Mouse (Mus musculus) brain, adult 2 months (tissue): ENCODE data around the gene Gm13275.
A peak's percentile ranks its signal among the peaks of the same experiment; 100 is the strongest.
"Not testable (repeated sequence)": the region's sequence is repeated elsewhere in the genome, so short reads cannot be mapped to it uniquely, and the experiment has no call there.

ENCODE experiments used
- DNase-seq: peaks from one replicate; pipeline ENCODE4 v3.0.0; 2011; ENCODE audit warnings: low read depth, low spot score

The Gm13275 gene

DNA sequence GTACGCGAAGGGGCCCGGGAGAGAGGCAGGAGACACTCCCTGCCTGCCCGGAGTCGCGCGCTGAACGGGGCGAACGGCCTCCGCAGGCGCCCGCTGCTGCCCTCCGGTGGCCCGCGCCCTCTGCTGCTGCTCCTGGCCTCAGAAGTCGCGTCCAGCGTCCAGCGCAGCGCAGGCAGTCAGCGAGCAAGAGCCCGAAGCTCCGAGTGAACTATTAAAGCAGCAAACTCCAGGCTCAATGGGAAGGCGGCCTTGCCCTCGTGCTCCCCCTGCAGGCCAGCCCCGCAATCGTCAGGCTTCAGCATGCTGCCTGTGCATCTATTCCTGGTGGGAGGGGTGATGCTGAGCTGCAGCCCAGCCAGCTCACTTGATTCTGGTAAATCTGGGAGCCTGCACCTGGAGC is 2.8 kb downstream of the Gm13275 start, which contains the start of gene Gm13279:
TSS of gene Gm13279 (plus strand) at position 301 of the 400 bp plus-strand sequence.
- not testable (repeated sequence) for DNase-seq

DNA sequence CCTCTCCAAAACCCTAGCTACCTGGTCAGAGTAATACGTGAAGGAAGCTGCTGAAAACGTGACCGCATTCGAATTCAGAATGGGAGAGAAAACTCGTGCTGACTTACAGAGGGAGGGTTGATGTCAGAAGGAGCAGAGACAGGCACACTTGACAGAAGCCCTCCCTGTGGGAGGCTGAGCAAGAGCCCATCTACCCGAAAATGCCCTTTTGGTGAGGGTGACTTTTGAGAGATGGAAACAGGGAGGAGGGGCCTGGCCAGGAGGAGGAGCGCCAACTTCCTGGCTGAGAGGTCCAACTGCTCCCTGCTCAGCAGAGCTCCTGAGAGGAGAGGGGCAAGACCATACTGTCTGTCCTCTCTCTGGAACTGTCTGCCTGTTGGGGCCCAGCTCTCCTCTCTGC is 5.1 kb downstream of the Gm13275 start, which contains the start of gene Gm13285:
TSS of gene Gm13285 (plus strand) at position 301 of the 400 bp plus-strand sequence.
- DNase-seq, result not testable (repeated sequence)

DNA sequence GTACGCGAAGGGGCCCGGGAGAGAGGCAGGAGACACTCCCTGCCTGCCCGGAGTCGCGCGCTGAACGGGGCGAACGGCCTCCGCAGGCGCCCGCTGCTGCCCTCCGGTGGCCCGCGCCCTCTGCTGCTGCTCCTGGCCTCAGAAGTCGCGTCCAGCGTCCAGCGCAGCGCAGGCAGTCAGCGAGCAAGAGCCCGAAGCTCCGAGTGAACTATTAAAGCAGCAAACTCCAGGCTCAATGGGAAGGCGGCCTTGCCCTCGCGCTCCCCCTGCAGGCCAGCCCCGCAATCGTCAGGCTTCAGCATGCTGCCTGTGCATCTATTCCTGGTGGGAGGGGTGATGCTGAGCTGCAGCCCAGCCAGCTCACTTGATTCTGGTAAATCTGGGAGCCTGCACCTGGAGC is 8.7 kb downstream of the Gm13275 start, which contains the start of gene Gm13287:
TSS of gene Gm13287 (plus strand) at position 301 of the 400 bp plus-strand sequence.
- not testable (repeated sequence) for DNase-seq

DNA sequence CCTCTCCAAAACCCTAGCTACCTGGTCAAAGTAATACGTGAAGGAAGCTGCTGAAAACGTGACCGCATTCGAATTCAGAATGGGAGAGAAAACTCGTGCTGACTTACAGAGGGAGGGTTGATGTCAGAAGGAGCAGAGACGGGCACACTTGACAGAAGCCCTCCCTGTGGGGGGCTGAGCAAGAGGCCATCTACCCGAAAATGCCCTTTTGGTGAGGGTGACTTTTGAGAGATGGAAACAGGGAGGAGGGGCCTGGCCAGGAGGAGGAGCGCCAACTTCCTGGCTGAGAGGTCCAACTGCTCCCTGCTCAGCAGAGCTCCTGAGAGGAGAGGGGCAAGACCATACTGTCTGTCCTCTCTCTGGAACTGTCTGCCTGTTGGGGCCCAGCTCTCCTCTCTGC is 10.9 kb downstream of the Gm13275 start, which contains the start of gene Gm13288:
TSS of gene Gm13288 (plus strand) at position 301 of the 400 bp plus-strand sequence.
- DNase-seq, result not testable (repeated sequence)

DNA sequence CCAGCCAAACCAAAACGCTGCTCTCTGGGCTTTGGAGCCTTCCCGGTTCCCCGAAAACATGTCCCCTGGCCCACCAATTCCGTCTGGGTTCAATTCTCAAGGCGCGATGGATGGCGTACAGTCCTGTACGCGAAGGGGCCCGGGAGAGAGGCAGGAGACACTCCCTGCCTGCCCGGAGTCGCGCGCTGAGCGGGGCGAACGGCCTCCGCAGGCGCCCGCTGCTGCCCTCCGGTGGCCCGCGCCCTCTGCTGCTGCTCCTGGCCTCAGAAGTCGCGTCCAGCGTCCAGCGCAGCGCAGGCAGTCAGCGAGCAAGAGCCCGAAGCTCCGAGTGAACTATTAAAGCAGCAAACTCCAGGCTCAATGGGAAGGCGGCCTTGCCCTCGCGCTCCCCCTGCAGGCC is 11.5 kb downstream of the Gm13275 start:
- DNase-seq, result not testable (repeated sequence)

DNA sequence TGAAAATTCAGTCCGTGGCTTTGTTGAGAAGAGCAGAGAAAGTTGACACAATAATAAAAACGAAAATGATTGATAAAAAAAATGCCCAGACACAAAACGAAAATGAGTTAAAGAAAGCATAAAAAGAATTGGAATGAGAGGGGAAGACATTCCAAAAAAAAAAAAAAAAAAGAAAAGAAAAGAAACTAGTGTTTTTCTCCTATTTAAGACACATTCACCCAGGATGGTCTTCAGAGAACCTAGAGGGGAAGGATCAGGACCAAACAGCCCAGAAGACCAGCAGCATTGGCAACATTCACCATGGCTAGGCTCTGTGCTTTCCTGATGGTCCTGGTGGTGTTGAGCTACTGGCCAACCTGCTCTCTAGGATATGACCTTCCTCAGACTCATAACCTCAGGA is 21.6 kb downstream of the Gm13275 start, which contains the start of gene Ifna7:
TSS of gene Ifna7 (plus strand) at position 301 of the 400 bp plus-strand sequence.
- DNase-seq, result no peak

DNA sequence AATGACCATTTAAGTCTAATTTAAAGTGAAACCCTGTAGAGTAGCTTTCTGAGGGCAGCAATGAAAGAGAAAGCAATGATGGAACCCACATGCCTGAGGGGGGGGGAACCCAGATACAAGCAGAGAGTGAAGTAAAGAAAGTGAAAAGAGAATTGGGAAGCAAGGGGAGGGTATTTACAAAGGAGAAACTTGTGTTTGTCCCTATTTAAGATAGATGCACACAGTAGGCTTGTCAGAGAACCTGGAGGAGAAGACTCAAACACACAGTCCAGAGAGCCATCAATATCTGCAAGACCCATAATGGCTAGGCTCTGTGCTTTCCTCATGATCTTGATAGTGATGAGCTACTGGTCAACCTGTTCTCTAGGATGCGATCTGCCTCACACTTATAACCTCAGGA is 25.4 kb downstream of the Gm13275 start, which contains the start of gene Ifna11:
TSS of gene Ifna11 (plus strand) at position 301 of the 400 bp plus-strand sequence.
- no peak for DNase-seq

DNA sequence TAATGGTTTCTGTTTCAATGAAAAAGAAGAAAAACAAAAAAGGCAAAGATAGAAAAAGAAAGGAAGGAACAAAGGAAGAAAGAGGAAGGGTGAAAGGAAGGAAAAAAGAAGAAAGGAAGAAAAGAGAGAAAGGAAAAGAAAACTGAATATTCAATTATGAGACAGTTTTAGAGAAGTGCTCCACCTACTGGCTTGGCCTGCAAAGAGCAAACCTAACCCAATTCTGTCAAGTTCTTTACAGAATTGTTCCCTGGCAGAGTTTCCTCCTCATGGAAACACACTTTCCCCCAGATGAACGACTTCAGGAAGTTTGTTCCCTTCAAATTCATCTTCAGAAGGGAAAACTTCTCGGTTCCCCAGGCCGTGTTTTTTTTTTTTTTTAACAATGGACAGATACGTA is 28.7 kb downstream of the Gm13275 start:
- DNase-seq, result peak; percentile 31

DNA sequence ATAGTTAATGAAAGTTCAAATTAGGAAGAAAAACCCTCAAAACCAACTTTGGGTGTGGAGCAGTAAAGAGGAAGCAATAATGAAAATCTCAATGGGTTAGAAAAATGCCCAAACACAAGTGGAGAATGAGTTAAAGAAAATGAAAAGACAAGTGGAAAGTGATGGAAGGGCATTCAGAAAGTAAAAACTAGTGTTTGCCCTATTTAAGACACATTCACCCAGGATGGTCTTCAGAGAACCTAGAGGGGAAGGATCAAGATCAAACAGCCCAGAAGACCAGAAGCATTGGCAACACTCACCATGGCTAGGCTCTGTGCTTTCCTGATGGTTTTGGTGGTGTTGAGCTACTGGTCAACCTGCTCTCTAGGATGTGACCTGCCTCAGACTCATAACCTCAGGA is 32.8 kb downstream of the Gm13275 start, which contains the start of gene Ifna6:
TSS of gene Ifna6 (plus strand) at position 301 of the 400 bp plus-strand sequence.
- DNase-seq, result not testable (repeated sequence)

DNA sequence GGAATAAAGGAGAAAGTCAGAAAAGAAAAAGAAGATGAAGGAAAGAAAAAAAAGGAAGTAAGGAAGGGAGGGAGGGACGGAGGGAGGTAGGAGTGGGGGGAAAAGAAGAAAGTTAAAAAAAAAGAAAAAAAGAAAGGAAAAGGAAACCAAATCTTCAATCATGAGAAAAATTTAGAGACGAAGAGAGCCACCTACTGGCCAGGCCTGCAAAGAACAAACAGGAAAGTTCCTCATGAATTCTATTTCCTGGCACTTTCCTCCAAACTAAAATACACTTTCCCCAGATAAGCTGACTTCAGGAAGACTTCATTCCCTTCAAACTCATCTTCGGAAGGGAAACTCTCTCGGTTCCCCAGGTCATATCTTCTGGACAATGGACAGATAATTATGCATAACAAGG is 36.2 kb downstream of the Gm13275 start:
- peak; percentile 35 for DNase-seq

DNA sequence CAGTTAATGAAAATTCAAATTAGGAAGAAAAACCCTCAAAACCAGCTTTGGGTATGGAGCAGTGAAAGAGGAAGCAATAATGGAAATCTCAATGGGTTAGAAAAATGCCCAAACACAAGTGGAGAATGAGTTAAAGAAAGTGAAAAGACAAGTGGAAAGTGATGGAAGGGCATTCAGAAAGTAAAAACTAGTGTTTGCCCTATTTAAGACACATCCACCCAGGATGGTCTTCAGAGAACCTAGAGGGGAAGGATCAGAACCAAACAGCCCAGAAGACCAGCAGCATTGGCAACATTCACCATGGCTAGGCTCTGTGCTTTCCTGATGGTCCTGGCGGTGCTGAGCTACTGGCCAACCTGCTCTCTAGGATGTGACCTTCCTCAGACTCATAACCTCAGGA is 40.9 kb downstream of the Gm13275 start, which contains the start of gene Ifna5:
TSS of gene Ifna5 (plus strand) at position 301 of the 400 bp plus-strand sequence.
- not testable (repeated sequence) for DNase-seq

DNA sequence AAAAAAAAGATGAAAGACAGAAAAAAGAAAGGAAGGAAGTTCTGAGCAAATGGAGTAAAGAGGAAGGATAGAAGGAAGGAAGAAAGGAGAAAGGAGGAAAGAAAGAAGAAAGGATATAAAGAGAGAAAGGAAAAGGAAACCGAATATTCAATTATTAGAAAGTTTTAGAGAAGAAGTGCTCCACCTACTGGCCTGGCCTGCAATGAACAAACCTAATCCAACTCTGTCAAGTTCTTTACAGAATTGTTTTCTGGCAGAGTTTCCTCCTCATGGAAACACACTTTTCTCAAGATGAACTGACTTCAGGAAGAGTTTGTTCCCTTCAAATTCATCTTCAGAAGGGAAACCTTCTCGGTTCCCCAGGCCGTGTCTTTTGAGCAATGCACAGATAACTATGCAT is 44.5 kb downstream of the Gm13275 start:
- DNase-seq, result peak; percentile 29

DNA sequence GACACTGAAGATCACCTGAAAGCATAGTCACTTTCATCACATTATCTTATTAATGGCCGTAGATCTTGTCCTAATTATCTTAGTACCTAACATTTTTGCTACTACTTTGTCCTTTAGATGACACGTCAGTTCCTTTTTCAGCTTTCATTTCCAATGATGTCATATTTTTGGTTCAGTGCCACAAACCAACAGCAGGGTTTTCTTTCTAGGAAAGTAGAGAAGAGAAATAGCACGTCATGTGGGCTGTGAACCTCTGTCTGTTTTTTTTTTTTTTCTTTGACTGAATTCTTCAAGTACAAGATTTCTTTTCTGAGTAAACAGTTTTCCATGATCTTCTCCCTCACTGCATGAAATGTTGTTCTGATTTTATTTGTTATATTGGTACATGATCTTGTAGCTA is 45.8 kb downstream of the Gm13275 start:
- DNase-seq, result no peak

DNA sequence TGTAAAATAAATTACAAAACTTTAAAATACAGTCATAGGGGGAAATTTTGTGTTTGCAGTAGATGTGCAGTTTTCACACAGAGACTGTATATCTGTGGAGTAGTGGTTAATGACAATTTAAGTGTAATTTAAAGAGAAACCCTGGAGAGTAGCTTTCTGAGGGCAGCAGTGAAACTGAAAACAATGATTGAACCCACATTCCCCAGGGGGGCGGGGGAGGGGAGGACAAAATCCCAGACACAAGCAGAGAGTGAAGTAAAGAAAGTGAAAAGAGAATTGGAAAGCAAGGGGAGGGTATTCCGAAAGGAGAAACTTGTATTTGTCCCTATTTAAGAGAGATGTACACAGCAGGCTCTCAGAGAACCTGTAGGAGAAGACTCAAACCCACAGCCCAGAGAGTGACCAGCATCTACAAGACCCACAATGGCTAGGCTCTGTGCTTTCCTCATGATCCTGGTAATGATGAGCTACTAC is 47.2 kb downstream of the Gm13275 start, which contains the start of gene Ifna4:
TSS of gene Ifna4 (plus strand) at position 424 of the 474 bp plus-strand sequence.
- no peak for DNase-seq
